In the genomic region with DNA sequence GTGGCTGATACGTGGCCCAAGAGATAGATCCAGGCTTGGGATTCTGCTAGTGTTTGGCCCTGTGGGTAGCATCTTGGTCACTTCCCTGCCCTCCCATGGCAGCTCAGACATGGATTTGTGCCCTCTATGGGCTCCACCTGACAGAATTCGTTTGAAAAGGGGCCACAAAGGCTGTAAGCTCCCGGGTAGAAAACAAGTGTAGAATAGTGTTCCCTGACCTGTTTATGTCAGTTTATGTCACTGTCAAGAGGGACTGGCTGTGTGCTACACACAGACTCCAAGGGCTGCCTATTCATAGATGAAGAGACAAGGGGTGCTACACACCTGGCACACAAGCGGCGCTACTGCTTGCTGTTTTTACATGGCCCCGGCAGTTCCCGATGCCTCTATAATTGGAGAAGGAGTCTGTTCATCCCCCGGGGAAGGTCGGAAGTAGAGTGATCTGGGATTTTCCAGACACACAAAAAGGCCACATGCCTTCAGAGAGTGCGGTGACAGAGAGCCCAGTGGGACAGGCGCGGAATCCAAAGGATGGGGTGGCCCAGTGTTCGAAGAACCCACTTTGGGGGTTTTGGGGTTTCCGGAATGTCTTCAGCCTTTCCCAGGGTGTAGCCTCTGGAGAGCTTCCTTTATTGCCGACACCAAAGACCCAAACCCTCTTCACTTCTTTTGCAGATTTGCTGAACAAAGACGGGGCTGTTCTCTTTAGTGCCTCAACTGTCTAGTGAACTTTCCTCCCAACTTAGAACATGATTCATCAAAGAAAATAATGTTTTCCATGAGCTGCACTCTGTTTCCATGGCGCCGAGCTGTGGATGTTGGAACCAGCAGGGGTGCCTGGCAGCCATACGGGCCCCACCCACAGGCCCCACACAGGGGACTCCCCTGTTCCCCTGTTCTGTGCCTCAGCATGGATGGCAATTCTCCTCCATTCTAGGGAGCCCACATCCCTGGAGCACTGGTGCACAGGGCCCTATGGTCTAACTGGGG, we compare ENCODE assay signal across 8 mouse cellular contexts. TPM values are rescaled to one million over a fixed set of nuclear protein-coding genes. Genes with fewer than 3 reads are reported as not detected.
DNase-seq lines count a peak whose midpoint lies in the region; ATAC-seq and TF ChIP-seq lines count a peak whose summit lies in the region.
"Had no signal": no experiment of that assay in that cellular context is flagged by ENCODE, and none has a peak within 500 bp of the region (broad histone marks: within the 10 kb centered on the region; RNA-seq: fewer than 3 reads in every experiment).

No protein-coding gene starts in this region.

- no peaks in the 10 kb centered on the region for H3K27me3 ChIP-seq in heart, postnatal 0 days (ENCODE audit: control insufficient read depth, insufficient read depth, low read length)
- no peaks in the 10 kb centered on the region for H3K27me3 ChIP-seq in limb, embryonic 14.5 days (ENCODE audit: control insufficient read depth, insufficient read depth, low read length)
- 0 out of 2 replicates have a peak, but pooled peaks cover 4% of the 10 kb centered on the region for H3K27me3 ChIP-seq in hindbrain, embryonic 13.5 days
- H3K27me3 ChIP-seq: hindbrain, embryonic 15.5 days had no signal

- no peak for TF ChIP-seq POLR2A in cortical plate, adult 2 months (IDR thresholded peaks at IDR 0.05; ENCODE audit: extremely low read depth, insufficient read depth, low read length)
- TF ChIP-seq POLR2A in limb, embryonic 14.5 days (IDR thresholded peaks at IDR 0.05; ENCODE audit: borderline replicate concordance, extremely low read depth, insufficient read depth, insufficient read length) = no peak

- H3K4me3 ChIP-seq in cortical plate, adult 2 months (ENCODE audit: insufficient read depth, low read length) = no peak overlapping the region
- H3K4me3 ChIP-seq in heart, postnatal 0 days (ENCODE audit: low read depth, low read length) = no peak overlapping the region
- H3K4me3 ChIP-seq in limb, embryonic 14.5 days (replicated peaks; ENCODE audit: low read length) = no peak overlapping the region
- no peak overlapping the region for H3K4me3 ChIP-seq in hindbrain, embryonic 13.5 days
- H3K4me3 ChIP-seq: hindbrain, embryonic 15.5 days had no signal

- TF ChIP-seq EP300 in heart, postnatal 0 days (IDR thresholded peaks at IDR 0.05; ENCODE audit: low read depth) = no peak

- no peak overlapping the region for H3K4me2 ChIP-seq in heart, postnatal 0 days (ENCODE audit: low read depth, low read length)
- no peak overlapping the region for H3K4me2 ChIP-seq in limb, embryonic 14.5 days (replicated peaks; ENCODE audit: low read depth, low read length, severe bottlenecking)
- no peak overlapping the region for H3K4me2 ChIP-seq in hindbrain, embryonic 13.5 days
- H3K4me2 ChIP-seq: hindbrain, embryonic 15.5 days had no signal

- peak; percentile 57 for DNase-seq in Muller cell, postnatal 12 days (ENCODE audit: inconsistent ontology term)
- peak; percentile 55 for DNase-seq in heart, postnatal 0 days (ENCODE audit: low spot score)
- DNase-seq in limb, embryonic 14.5 days (ENCODE audit: low spot score) = peak; percentile 78
- DNase-seq in cerebellum, postnatal 14 days = no peak

- no peaks in the 10 kb centered on the region for H3K36me3 ChIP-seq in heart, postnatal 0 days (replicated peaks; ENCODE audit: control insufficient read depth, insufficient read depth, low read length)
- no peaks in the 10 kb centered on the region for H3K36me3 ChIP-seq in limb, embryonic 14.5 days (ENCODE audit: control insufficient read depth, insufficient read depth, low read length)
- H3K36me3 ChIP-seq in hindbrain, embryonic 13.5 days = no peaks in the 10 kb centered on the region
- H3K36me3 ChIP-seq: hindbrain, embryonic 15.5 days had no signal

- no peaks in the 10 kb centered on the region for H3K9me3 ChIP-seq in heart, postnatal 0 days (replicated peaks; ENCODE audit: control insufficient read depth, low read length)
- no peaks in the 10 kb centered on the region for H3K9me3 ChIP-seq in limb, embryonic 14.5 days (ENCODE audit: control insufficient read depth, low read length)
- no peaks in the 10 kb centered on the region for H3K9me3 ChIP-seq in hindbrain, embryonic 13.5 days
- H3K9me3 ChIP-seq: hindbrain, embryonic 15.5 days had no signal

- 0 out of 2 replicates have a peak overlapping the region, but pooled peaks have one; percentile 4 for H3K27ac ChIP-seq in cortical plate, adult 2 months (ENCODE audit: insufficient read depth, low read length)
- H3K27ac ChIP-seq in heart, postnatal 0 days (ENCODE audit: low read depth) = peak overlapping the region; percentile 36
- H3K27ac ChIP-seq in limb, embryonic 14.5 days (replicated peaks; ENCODE audit: low read depth, low read length) = peak overlapping the region; percentile 90
- H3K27ac ChIP-seq in hindbrain, embryonic 13.5 days = no peak overlapping the region
- H3K27ac ChIP-seq: hindbrain, embryonic 15.5 days had no signal

- ATAC-seq in heart, postnatal 0 days (ENCODE audit: insufficient read depth, low read depth) = no peak
- no peak for ATAC-seq in limb, embryonic 14.5 days (ENCODE audit: low FRiP score, low read depth)
- no peak for ATAC-seq in hindbrain, embryonic 13.5 days (ENCODE audit: low FRiP score)
- ATAC-seq in CD4-positive, CD25-positive, alpha-beta regulatory T cell, adult 4 months = no peak

- no peak for TF ChIP-seq CTCF in cortical plate, adult 2 months (IDR thresholded peaks at IDR 0.05; ENCODE audit: extremely low read depth, insufficient read depth, low read length)
- no peak for TF ChIP-seq CTCF in heart, postnatal 0 days (IDR thresholded peaks at IDR 0.05; ENCODE audit: low read depth)

- H3K9ac ChIP-seq in heart, postnatal 0 days (replicated peaks; ENCODE audit: low read depth, low read length) = no peak overlapping the region
- H3K9ac ChIP-seq in limb, embryonic 14.5 days (ENCODE audit: low read depth, low read length, severe bottlenecking) = no peak overlapping the region
- H3K9ac ChIP-seq in hindbrain, embryonic 13.5 days = no peak overlapping the region
- H3K9ac ChIP-seq: hindbrain, embryonic 15.5 days had no signal

- 66% methylated on average over 19 of the region's 19 CpGs for WGBS in heart, postnatal 0 days
- 68% methylated on average over 19 of the region's 19 CpGs for WGBS in limb, embryonic 14.5 days
- WGBS in hindbrain, embryonic 13.5 days = 77% methylated on average over 19 of the region's 19 CpGs

- peaks cover 5% of the 10 kb centered on the region for H3K4me1 ChIP-seq in cortical plate, adult 2 months (ENCODE audit: control insufficient read depth, insufficient read depth, low read length)
- peaks cover 16% of the 10 kb centered on the region for H3K4me1 ChIP-seq in heart, postnatal 0 days (ENCODE audit: control insufficient read depth, insufficient read depth)
- H3K4me1 ChIP-seq in limb, embryonic 14.5 days (ENCODE audit: control insufficient read depth, insufficient read depth, low read length) = peaks cover 85% of the 10 kb centered on the region
- H3K4me1 ChIP-seq in hindbrain, embryonic 13.5 days (replicated peaks) = peaks cover 30% of the 10 kb centered on the region

RNA-seq across cellular contexts. Expression of a gene that starts 4.0 kb away (rescaled TPM):
- 90.2 and 91.3 TPM in 2 replicates for polyA plus RNA-seq in cortical plate, adult 2 months (2012; rRNA removed)
- 97.3 and 142 TPM in 2 replicates for total RNA-seq in heart, postnatal 0 days (2014; rRNA removed; ENCODE audit: low replicate concordance)
- polyA plus RNA-seq in heart, postnatal 0 days (2015; fragmentation: Nextera tagmentation; extraction: Ambion mirVana) = 68.6 and 69.7 TPM in 2 replicates
- polyA plus RNA-seq in limb, embryonic 14.5 days (2012; rRNA removed) = 444 and 445 TPM in 2 replicates
- 287 and 330 TPM in 2 replicates for polyA plus RNA-seq in limb, embryonic 14.5 days (2014; fragmentation: Nextera tagmentation; extraction: Ambion mirVana)
- 24.1 and 28.8 TPM in 2 replicates for polyA plus RNA-seq in hindbrain, embryonic 13.5 days (2015; fragmentation: Nextera tagmentation; extraction: Ambion mirVana)
- not detected for polyA plus RNA-seq in CD4-positive, CD25-positive, alpha-beta regulatory T cell, adult 4 months (2017; shearing (Covaris generic))

Comparison
In these comparisons a context has a peak if more than half of its experiments do, and no peak if none do; other contexts are left out.
1. DNase-seq: peak in Muller cell, postnatal 12 days (single experiment), heart, postnatal 0 days (single experiment) and limb, embryonic 14.5 days (single experiment); none in cerebellum, postnatal 14 days (0 of 2).
2. RNA of a gene that starts 4.0 kb away (polyA plus RNA-seq): 287 to 445 TPM in limb, embryonic 14.5 days, 90.2 to 91.3 TPM in cortical plate, adult 2 months, 68.6 to 69.7 TPM in heart, postnatal 0 days and 24.1 to 28.8 TPM in hindbrain, embryonic 13.5 days; not detected in CD4-positive, CD25-positive, alpha-beta regulatory T cell, adult 4 months; every median in the first group is over 10 times any median in the second.